Mouse (Mus musculus) liver, embryonic 14.5 days (tissue): ENCODE data around the gene Klhdc8a. TPM values are rescaled to one million over a fixed set of nuclear protein-coding genes. Genes with fewer than 3 reads are reported as not detected.
"Not testable (repeated sequence)": the region's sequence is repeated elsewhere in the genome, so short reads cannot be mapped to it uniquely, and the experiment has no call there.

ENCODE experiments used
- ATAC-seq: fragments of 200-750 bp; cut with Nextera tagmentation; 2 replicates; pipeline ENCODE4 v1.8.0; 2017; ENCODE audit warnings: moderate number of reproducible peaks, mild to moderate bottlenecking, moderate library complexity; ENCODE audit not compliant: insufficient read depth
- DNase-seq, 3 experiments: peaks; one replicate each; pipeline ENCODE4 v3.0.0-alpha.2; 2012 to 2013; ENCODE audit warnings: low read depth in 3 of 3, low spot score in 3 of 3
- H3K27ac ChIP-seq: fragments of 300-500 bp; sonication (generic); 2 replicates; pipeline ENCODE4 v1.5.1; 2014; ENCODE audit warnings: moderate library complexity, mild to moderate bottlenecking, control low read depth, inconsistent platforms
- H3K27me3 ChIP-seq: fragments of 300-500 bp; sonication (generic); 2 replicates; pipeline ENCODE4 v1.6.1; 2014; ENCODE audit warnings: mild to moderate bottlenecking, low read length, moderate library complexity; ENCODE audit not compliant: control insufficient read depth, insufficient read depth
- H3K36me3 ChIP-seq: fragments of 300-500 bp; sonication (generic); replicated peaks from 2 replicates; pipeline ENCODE4 v1.6.1; 2014; ENCODE audit warnings: low read depth; ENCODE audit not compliant: control insufficient read depth, insufficient read depth
- H3K4me1 ChIP-seq, 2 experiments: fragments of 200-500 bp in 1 of 2; fragments of 300-500 bp in 1 of 2; sonication (generic) in 1 of 2; replicated peaks; 2 replicates each; pipeline ENCODE4 v1.6.1; 2012 to 2014; ENCODE audit warnings: antibody characterized with exemption in 1 of 2, inconsistent platforms in 1 of 2, low read length in 1 of 2; ENCODE audit not compliant: control insufficient read depth in 2 of 2, insufficient read depth in 2 of 2
- H3K4me2 ChIP-seq: fragments of 300-500 bp; sonication (generic); 2 replicates; pipeline ENCODE4 v1.6.1; 2014; ENCODE audit warnings: low read depth, mild to moderate bottlenecking, control low read depth, moderate library complexity
- H3K4me3 ChIP-seq, 2 experiments: fragments of 200-500 bp in 1 of 2; fragments of 300-500 bp in 1 of 2; sonication (generic) in 1 of 2; 2 replicates each; pipeline ENCODE4 v1.5.1; 2012 to 2014; ENCODE audit warnings: low read depth in 2 of 2, low read length in 2 of 2, mild to moderate bottlenecking in 2 of 2, control low read depth in 1 of 2, inconsistent platforms in 1 of 2, moderate library complexity in 1 of 2; ENCODE audit not compliant: insufficient read depth in 1 of 2
- H3K9ac ChIP-seq: fragments of 300-500 bp; sonication (generic); replicated peaks from 2 replicates; pipeline ENCODE4 v1.6.1; 2014; ENCODE audit warnings: mild to moderate bottlenecking, control low read depth, moderate library complexity
- H3K9me3 ChIP-seq: fragments of 300-500 bp; sonication (generic); 2 replicates; pipeline ENCODE4 v1.6.1; 2016; ENCODE audit warnings: low read length, mixed read lengths; ENCODE audit not compliant: control insufficient read depth
- CTCF ChIP-seq: IDR thresholded peaks from 2 replicates; pipeline ENCODE4 v1.5.1; 2016; ENCODE audit warnings: antibody characterized with exemption, low read depth, control low read depth
- EP300 ChIP-seq: IDR thresholded peaks from 2 replicates; pipeline ENCODE4 v1.6.1; 2016; ENCODE audit warnings: antibody characterized with exemption, low read depth
- WGBS: fragments of 180-500 bp; shearing (Covaris S2); extraction: QIAGEN DNeasy Blood & Tissue Kit; methylation state at CpG from one replicate; pipeline ENCODE4 v1.1.7; 2014; ENCODE audit not compliant: insufficient replicate concordance; 5-methylcytosine and 5-hydroxymethylcytosine counted together
- polyA plus RNA-seq, 2 experiments: library from polyadenylated mRNA; depleted of rRNA in 1 of 2; stranded (reverse) in 1 of 2; unstranded in 1 of 2; fragments of >200 nt; fragmentation: Nextera tagmentation in 1 of 2; extraction: Ambion mirVana in 1 of 2; gene quantifications; 2 replicates each; pipeline versions ENCODE4 v1.2.1 to v1.2.3; 2012 to 2014

Klhdc8a gene
- polyA plus RNA-seq, 2 experiments: 0.04 to 0.13 TPM

DNA sequence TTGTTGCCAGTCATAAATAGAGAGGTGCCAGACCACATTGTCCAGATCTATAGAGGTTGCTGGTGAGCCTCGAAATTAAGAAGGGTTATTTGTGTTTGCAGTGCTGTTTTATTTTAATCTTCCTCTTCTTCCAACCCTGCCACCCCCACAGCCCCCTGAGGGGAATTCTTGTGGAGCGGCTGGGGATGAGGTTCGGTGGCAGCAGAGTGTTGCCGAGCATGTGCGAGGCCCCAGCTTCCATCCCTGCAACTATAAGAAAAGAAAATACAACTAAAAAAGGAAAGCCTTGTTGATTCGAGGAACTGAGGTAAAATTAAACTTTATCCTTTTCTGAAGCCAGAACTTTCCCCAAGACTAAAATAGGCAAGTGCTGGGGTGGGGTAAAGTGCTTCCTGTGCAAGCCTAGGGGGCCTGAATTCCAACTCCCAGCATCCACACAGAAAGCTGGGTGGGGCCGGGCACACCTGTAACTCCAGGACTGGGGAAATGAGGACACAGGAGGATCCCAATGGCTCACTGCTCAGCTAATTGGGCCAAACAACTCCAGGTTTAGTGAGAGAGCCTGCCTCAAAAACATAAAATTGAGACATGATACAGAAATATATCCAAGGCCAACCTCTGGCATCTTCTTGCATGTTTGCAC, 29.9 kb upstream of the Klhdc8a start:
- no peak for ATAC-seq

DNA sequence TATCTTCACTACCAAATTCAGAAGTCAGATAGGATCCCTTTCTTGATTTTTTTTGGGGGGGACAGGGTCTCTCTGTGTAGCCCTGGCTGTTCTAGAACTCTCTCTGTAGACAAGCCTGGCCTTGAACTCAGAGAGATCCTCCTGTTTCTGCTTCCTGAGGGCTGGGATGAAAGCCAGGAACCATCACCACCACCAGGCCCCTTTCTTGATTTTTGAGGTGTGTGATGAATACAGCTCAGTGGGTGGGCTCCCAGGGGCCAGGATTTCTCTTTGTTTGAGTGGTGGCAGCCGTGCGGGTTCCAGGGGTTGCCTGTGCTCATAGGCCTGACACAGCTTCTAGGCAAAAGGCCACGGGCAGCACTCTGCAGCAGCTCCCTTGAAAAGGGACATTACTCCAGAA, 27.2 kb upstream of the Klhdc8a start:
- TF ChIP-seq EP300: no peak
- TF ChIP-seq CTCF: no peak
- no peak for DNase-seq
- no peaks in the 10 kb centered on the region for H3K36me3 ChIP-seq
- H3K27ac ChIP-seq: no peak overlapping the region
- H3K4me2 ChIP-seq: no peak overlapping the region
- no peaks in the 10 kb centered on the region for H3K27me3 ChIP-seq
- no peak for ATAC-seq
- no peaks in the 10 kb centered on the region for H3K4me1 ChIP-seq
- no peaks in the 10 kb centered on the region for H3K9me3 ChIP-seq
- H3K9ac ChIP-seq: no peak overlapping the region
- H3K4me3 ChIP-seq: no peak overlapping the region
- WGBS: 70% methylated on average over 3 of the region's 3 CpGs

More for the DNA sequence above, 29.9 kb upstream of the Klhdc8a start:
- Histone ChIP-seq H3K9ac (no peak overlapping the region), H3K36me3 (no peaks in the 10 kb centered on the region), H3K9me3 (no peaks in the 10 kb centered on the region), H3K4me3 (no peak overlapping the region), H3K27ac (no peak overlapping the region), H3K27me3 (no peaks in the 10 kb centered on the region), H3K4me2 (no peak overlapping the region), H3K4me1 (peaks cover 15 to 18% of the 10 kb centered on the region in 2 experiments)
- TF ChIP-seq CTCF: no peak
- TF ChIP-seq EP300: no peak
- no peak for DNase-seq
- 54% methylated on average over 7 of the region's 7 CpGs for WGBS

DNA sequence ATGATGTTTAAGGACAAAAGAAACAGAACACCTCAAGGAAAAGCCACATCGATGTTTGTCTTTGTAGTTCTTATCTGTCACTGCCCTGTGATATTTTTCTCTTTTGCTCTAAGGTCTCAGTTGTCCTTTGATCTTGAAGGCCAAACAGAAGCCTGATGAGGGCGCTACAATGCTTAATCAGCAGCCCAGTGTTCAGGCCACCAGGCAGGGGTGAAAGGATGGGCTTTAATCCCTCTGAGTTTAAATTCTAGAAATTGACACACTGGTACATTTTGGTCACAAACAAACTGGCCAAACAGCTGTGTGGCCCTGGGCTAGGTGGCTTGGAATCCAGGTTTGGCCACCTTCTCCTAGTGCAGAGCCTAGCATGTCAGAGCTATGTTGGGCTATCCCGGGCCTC, 21.7 kb upstream of the Klhdc8a start:
- Histone ChIP-seq H3K27me3 (no peaks in the 10 kb centered on the region), H3K4me3 (no peak overlapping the region), H3K27ac (no peak overlapping the region), H3K9ac (no peak overlapping the region), H3K4me2 (no peak overlapping the region), H3K36me3 (no peaks in the 10 kb centered on the region), H3K9me3 (no peaks in the 10 kb centered on the region), H3K4me1 (no peaks in the 10 kb centered on the region)
- no peak for TF ChIP-seq EP300
- no peak for TF ChIP-seq CTCF
- DNase-seq: no peak
- no peak for ATAC-seq
- WGBS: 39% methylated on average over 3 of the region's 3 CpGs

DNA sequence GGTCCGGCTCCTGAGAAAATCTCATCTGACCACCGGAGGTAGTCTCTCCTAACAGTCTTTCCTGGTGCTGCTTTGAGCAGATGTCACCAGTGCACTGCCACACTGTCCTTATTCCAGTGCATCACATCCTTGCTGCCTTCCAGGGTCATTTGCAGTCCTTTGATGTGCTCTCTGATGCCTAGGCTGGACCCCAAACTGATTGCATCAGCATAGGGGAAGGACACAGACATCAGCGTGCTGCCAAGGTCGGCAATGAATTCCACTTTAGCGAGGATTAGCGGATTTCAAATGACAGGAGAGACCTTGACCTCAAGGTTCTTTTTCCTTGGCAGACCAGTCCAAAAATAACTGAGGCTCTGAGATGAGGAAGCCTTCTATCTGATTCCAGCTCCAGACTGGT, 21.3 kb upstream of the Klhdc8a start:
- WGBS: 59% methylated on average over 6 of the region's 6 CpGs
- H3K36me3 ChIP-seq: no peaks in the 10 kb centered on the region
- no peaks in the 10 kb centered on the region for H3K9me3 ChIP-seq
- ATAC-seq (no peak), DNase-seq (no peak)
- H3K27ac ChIP-seq: no peak overlapping the region
- no peak overlapping the region for H3K4me3 ChIP-seq
- H3K4me1 ChIP-seq: no peaks in the 10 kb centered on the region
- TF ChIP-seq CTCF: no peak
- no peak for TF ChIP-seq EP300
- H3K27me3 ChIP-seq: no peaks in the 10 kb centered on the region
- H3K9ac ChIP-seq: no peak overlapping the region
- H3K4me2 ChIP-seq: no peak overlapping the region

DNA sequence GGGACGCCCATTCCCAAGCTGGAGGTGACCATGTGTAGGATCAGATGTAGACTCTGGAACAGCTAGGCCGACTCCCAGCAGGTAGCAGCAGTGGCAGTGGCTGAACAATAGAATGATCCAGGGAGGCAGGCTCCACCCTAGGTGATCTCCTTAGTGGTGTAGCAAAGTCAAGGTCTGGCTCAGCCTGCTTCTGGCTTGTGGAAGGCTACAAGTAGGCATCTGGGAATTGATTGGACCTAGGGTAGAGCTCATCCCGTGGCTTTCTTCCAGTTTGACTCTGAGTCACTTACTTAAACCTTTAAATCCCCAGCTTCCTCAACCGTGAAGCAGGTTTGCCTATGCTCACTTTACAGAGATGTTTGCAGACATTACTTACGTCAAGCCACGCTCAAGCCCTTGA, 17.8 kb upstream of the Klhdc8a start:
- H3K9me3 ChIP-seq, H3K4me2 ChIP-seq, ATAC-seq, H3K9ac ChIP-seq, H3K36me3 ChIP-seq, H3K27ac ChIP-seq, H3K4me1 ChIP-seq, DNase-seq, H3K4me3 ChIP-seq, H3K27me3 ChIP-seq: not testable (repeated sequence)
- WGBS: 58% methylated on average over 6 of the region's 6 CpGs
